Mouse (Mus musculus): ENCODE measurements around the gene Mesp1.

Mesp1 gene

GRCm38 (mm10) chr7:79793688-79794087 is at the start of gene Mesp1:
Mesp1 (minus strand) TSS chr7:79793788.
- DNase-seq: no peak

DNA sequence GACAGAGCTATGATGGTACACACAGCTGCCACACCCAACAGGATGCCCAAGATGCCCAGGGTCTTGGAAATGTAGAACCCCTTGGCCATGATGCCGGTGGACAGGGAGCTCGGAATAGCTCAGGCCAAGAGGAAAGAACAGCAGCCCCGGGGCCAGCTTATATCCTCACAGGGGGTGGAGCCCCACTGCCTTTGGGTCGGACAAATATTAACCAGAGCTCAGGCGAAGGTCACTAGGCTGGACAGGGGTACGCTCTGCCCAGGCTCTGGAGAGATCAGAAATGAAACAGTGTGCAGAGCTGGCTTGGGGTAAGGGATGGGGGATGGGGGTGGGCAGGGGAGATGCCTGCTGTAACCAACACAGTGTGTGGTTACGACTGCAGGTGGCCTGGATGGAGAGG is 48.6 kb upstream of the Mesp1 start:
- DNase-seq: peak; percentile 77 to 90

DNA sequence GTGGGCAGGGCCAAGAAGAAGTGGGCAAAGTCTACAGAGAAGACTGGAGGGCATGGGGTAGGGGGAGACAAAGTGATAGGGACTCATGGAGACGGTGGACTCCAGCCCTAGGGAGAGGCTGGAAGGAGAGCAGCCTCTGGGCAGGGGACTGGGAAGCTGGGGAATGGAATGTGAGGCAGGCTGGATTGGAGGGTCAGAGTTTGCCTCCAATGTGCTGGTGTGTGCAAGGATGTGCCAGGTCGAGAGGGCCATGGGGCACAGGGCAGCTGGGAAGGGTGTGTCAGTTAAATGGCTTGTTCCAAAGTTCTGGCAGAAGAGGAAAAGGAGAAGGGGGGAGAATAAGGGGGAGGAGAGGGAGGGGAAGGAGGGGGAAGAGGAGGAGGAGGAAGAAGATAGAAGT is 43.7 kb upstream of the Mesp1 start:
- DNase-seq: peak; percentile 66 to 92

GRCm38 (mm10) chr7:79835196-79835595 is 41.6 kb upstream of the Mesp1 start:
- no peak for DNase-seq

GRCm38 (mm10) chr7:79832980-79833379 is 39.4 kb upstream of the Mesp1 start:
- no peak for DNase-seq

DNA sequence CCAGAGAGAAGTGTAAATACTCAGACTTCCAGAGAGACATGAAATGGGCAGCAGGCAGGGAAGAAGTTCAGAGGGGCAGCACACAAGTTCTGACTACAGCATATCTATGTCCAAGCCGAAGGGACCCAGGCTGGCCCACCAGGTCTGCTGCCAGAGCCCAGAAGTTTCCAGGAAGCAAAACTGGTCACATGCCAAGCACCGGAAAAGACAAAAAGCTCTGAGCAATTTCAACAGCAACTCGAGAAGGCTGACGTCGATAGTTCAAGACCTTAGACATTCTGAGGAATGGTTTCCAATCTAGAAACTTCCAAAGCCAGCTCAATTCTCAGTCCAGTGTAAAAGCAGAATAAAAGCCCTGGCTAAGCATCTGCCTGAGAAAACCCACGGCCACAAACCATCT is 38.0 kb upstream of the Mesp1 start:
- peak; percentile 58 to 65 for DNase-seq

- DNase-seq: no peak
Observed at GRCm38 (mm10) chr7:79831145-79831544, 37.6 kb upstream of the Mesp1 start.

- peak; percentile 77 to 88 for DNase-seq
Observed at GRCm38 (mm10) chr7:79828341-79828740, 34.8 kb upstream of the Mesp1 start.

GRCm38 (mm10) chr7:79822092-79822695 is 28.6 kb upstream of the Mesp1 start:
- DNase-seq: no peak

GRCm38 (mm10) chr7:79819996-79820395 is 26.4 kb upstream of the Mesp1 start:
- DNase-seq: no peak

DNA sequence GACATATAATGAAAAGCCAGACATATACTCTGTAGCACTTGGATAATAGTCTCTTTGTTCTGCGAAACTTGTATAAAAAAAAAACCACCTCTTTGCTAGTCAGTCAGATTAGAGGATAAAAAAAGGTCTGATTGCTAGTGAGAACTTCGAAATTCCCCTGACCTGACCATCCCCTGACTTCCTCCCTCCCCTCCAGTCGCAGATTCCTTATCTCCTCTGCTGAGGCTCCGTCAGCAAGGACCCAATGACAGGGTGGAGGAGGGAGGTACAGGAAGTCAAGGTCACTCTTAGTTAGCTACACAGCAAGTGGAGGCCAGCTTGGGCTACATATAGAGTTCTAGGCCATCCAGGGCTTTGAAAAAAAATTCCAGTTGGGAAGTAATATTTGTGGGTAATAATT is 25.9 kb upstream of the Mesp1 start:
- DNase-seq: no peak

DNA sequence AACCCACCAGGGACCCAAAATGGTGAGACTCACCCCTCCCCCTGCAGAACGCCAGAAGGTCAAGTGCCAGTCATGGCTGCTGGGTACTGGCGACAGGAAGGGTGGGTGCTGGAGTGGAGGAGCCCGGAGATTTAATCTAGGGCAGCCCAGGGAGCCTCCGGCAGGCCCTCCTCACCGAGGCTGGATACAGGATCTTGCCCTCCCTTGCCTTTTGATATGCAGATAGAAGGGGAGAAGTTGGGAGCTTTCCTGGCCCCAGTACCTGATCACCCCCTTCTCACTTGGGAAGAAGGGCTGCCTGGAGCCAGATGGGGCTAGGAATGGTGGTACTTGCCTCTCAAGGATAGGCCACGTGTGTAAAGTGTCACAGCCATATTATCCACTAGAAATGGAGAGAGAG is 24.7 kb upstream of the Mesp1 start:
- no peak for DNase-seq

- no peak for DNase-seq
Observed at GRCm38 (mm10) chr7:79813409-79813808, 19.8 kb upstream of the Mesp1 start.

GRCm38 (mm10) chr7:79810611-79811506 is 17.3 kb upstream of the Mesp1 start, which contains the start of gene Mesp2:
Mesp2 (plus strand) TSS chr7:79810727.
- peak; percentile 72 to 88 for DNase-seq

DNA sequence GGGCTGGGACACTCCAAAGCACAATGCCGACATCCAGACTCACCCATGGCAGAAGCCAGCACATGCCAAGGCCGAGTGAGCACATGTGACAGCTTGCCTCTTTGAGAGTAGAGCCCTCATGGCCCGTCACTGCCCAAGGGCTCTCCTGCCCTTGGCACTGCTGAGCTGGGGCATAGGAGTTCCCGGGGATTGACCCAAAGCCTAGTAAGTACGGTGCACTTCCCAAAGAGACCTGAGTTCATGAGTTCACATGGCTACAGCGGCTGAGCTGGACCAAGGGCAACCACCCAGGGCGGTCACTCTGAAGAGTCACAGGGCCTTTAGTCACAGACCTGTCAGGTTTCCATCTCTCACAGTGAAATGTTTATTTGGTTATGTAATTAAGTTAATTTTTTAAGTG is 15.0 kb upstream of the Mesp1 start:
- DNase-seq: no peak

DNA sequence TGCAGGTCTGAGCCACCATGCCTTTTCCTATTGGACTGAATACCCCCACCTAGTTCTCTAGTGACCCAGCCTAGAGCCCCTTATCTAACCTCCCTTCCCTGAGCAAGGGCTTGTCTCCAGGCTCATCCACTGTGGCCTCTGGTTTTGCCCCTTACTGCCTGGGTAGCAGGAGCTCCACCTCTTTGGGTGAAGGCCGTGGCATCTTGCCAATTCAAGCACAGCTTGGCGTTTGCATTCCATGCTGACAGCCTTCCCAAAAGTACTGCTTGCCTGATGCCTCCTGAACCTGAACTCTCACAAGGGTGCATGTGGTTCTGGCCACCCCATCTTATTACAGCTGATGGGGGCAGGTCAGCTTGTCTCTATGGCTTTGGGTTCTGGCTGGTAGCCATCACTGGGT is 10.3 kb upstream of the Mesp1 start:
- DNase-seq: peak; percentile 71 to 80

DNA sequence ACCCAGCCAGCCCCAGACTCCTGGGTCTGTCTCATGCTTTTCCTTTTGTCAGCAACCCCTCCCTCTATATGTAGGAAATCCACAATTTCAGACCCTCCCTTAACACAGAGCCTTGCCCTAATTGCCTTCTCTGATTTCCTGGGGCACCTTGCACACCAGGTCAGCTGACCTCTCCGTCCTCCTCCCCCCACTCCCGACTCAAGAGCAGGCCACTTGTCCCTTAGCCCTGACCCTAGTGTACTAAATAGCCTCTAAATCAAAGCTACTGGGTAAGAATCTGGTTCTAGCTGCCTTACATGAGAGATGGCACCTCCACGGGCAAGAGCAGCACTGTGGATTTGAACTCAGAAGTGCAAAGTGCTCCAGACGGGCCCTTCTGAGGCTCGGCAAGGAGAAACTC is 8.4 kb upstream of the Mesp1 start:
- DNase-seq: no peak

- no peak for DNase-seq
Observed at GRCm38 (mm10) chr7:79801391-79801790, 7.8 kb upstream of the Mesp1 start.

GRCm38 (mm10) chr7:79800336-79800735 is 6.7 kb upstream of the Mesp1 start:
- DNase-seq: no peak

- no peak for DNase-seq
Observed at GRCm38 (mm10) chr7:79799506-79799905, 5.9 kb upstream of the Mesp1 start.

- DNase-seq: peak; percentile 71 to 90
Observed at GRCm38 (mm10) chr7:79799048-79799447, 5.5 kb upstream of the Mesp1 start.

GRCm38 (mm10) chr7:79798606-79799005 is 5.0 kb upstream of the Mesp1 start:
- no peak for DNase-seq

GRCm38 (mm10) chr7:79792635-79793421 is 760 bp downstream of the Mesp1 start:
- peak; percentile 40 to 62 for DNase-seq

All from kidney, postnatal 25 days (tissue).